Mouse (Mus musculus) MEL (cell line): ENCODE results near the gene March4. TPM values are rescaled to one million over a fixed set of nuclear protein-coding genes. Genes with fewer than 3 reads are reported as not detected.

Experiments
- DNase-seq: peaks from one replicate; pipeline ENCODE4 v3.0.0; 2011; ENCODE audit warnings: low read depth, low spot score
- H3K27ac ChIP-seq: 2 replicates; pipeline ENCODE4 v1.5.1; 2012; ENCODE audit warnings: low read depth, mild to moderate bottlenecking, control low read depth, low read length, moderate library complexity; ENCODE audit not compliant: control insufficient read depth
- H3K27me3 ChIP-seq, 2 experiments: fragments of 150-350 bp in 1 of 2; sonication (generic) in 1 of 2; 2 replicates each; pipeline ENCODE4 v1.6.1; 2012; ENCODE audit warnings: low read length in 2 of 2, mild to moderate bottlenecking in 2 of 2, improper control_type of control experiment in 1 of 2, moderate library complexity in 1 of 2; ENCODE audit not compliant: insufficient read depth in 2 of 2, control insufficient read depth in 1 of 2
- H3K36me3 ChIP-seq, 2 experiments: 2 replicates each; pipeline ENCODE4 v1.6.1; 2012 to 2014; ENCODE audit warnings: low read length in 2 of 2, improper control_type of control experiment in 1 of 2, inconsistent platforms in 1 of 2, mild to moderate bottlenecking in 1 of 2; ENCODE audit not compliant: insufficient read depth in 2 of 2, control insufficient read depth in 1 of 2
- H3K4me1 ChIP-seq, 2 experiments: fragments of 150-350 bp in 1 of 2; sonication (generic) in 1 of 2; 2 replicates each; pipeline ENCODE4 v1.6.1; 2012; ENCODE audit warnings: low read length in 2 of 2, improper control_type of control experiment in 1 of 2, mild to moderate bottlenecking in 1 of 2; ENCODE audit not compliant: insufficient read depth in 2 of 2, control insufficient read depth in 1 of 2
- H3K4me3 ChIP-seq, 2 experiments: fragments of 150-350 bp in 1 of 2; sonication (generic) in 1 of 2; 2 replicates each; pipeline ENCODE4 v1.5.1; 2012; ENCODE audit warnings: low read depth in 2 of 2, low read length in 2 of 2, mild to moderate bottlenecking in 2 of 2, moderate library complexity in 2 of 2, control low read depth in 1 of 2, improper control_type of control experiment in 1 of 2; ENCODE audit not compliant: control insufficient read depth in 1 of 2, insufficient read depth in 1 of 2
- H3K79me2 ChIP-seq: 2 replicates; pipeline ENCODE4 v1.6.1; 2012; ENCODE audit warnings: mild to moderate bottlenecking, low read length, moderate library complexity; ENCODE audit not compliant: control insufficient read depth, poor library complexity, insufficient read depth
- H3K9ac ChIP-seq: 2 replicates; pipeline ENCODE4 v1.6.1; 2012; ENCODE audit warnings: low read depth, mild to moderate bottlenecking, control low read depth, low read length, moderate library complexity; ENCODE audit not compliant: control insufficient read depth, poor library complexity, severe bottlenecking
- H3K9me3 ChIP-seq: fragments of 150-350 bp; sonication (generic); replicated peaks from 2 replicates; pipeline ENCODE4 v1.6.1; 2012; ENCODE audit warnings: mild to moderate bottlenecking, low read length, improper control_type of control experiment, moderate library complexity; ENCODE audit not compliant: insufficient read depth
- BHLHE40 ChIP-seq: IDR thresholded peaks from 2 replicates; pipeline ENCODE4 v1.6.1; 2012; ENCODE audit warnings: low read depth, mild to moderate bottlenecking, inconsistent platforms, low read length, improper control_type of control experiment, borderline replicate concordance
- CHD1 ChIP-seq: IDR thresholded peaks from 2 replicates; pipeline ENCODE4 v1.6.1; 2012; ENCODE audit warnings: low read depth, mild to moderate bottlenecking, inconsistent platforms, low read length, improper control_type of control experiment
- EP300 ChIP-seq, 2 experiments: IDR thresholded peaks; 2 replicates each; pipeline ENCODE4 v1.6.1; 2011; ENCODE audit warnings: improper control_type of control experiment in 2 of 2, low read length in 2 of 2, low read depth in 1 of 2, mild to moderate bottlenecking in 1 of 2
- ETS1 ChIP-seq: IDR thresholded peaks from 2 replicates; pipeline ENCODE4 v1.6.1; 2012; ENCODE audit warnings: low read depth, mild to moderate bottlenecking, inconsistent platforms, low read length, improper control_type of control experiment, moderate library complexity
- GABPA ChIP-seq: IDR thresholded peaks from 2 replicates; pipeline ENCODE4 v1.6.1; 2012; ENCODE audit warnings: low read depth, mild to moderate bottlenecking, inconsistent platforms, low read length, improper control_type of control experiment, moderate library complexity
- MAZ ChIP-seq: IDR thresholded peaks from 2 replicates; pipeline ENCODE4 v1.6.1; 2012; ENCODE audit warnings: low read depth, mild to moderate bottlenecking, inconsistent platforms, low read length, improper control_type of control experiment
- MXI1 ChIP-seq: IDR thresholded peaks from 2 replicates; pipeline ENCODE4 v1.6.1; 2011; ENCODE audit warnings: mild to moderate bottlenecking, low read depth, low read length, improper control_type of control experiment
- MYC ChIP-seq: IDR thresholded peaks from 2 replicates; pipeline ENCODE4 v1.6.1; 2011; ENCODE audit warnings: low read depth, mild to moderate bottlenecking, low read length, improper control_type of control experiment, moderate library complexity
- POLR2AphosphoS5 ChIP-seq: IDR thresholded peaks from 2 replicates; pipeline ENCODE4 v1.6.1; 2012; ENCODE audit warnings: low read depth, borderline replicate concordance, mild to moderate bottlenecking, inconsistent platforms, low read length, moderate library complexity, mixed read lengths
- RAD21 ChIP-seq: IDR thresholded peaks from 2 replicates; pipeline ENCODE4 v1.6.1; 2011; ENCODE audit warnings: mild to moderate bottlenecking, low read depth, low read length, improper control_type of control experiment
- TAL1 ChIP-seq: IDR thresholded peaks from 2 replicates; pipeline ENCODE4 v1.6.1; 2012; ENCODE audit warnings: mild to moderate bottlenecking, inconsistent platforms, low read length, moderate library complexity, mixed read lengths
- TBP ChIP-seq: IDR thresholded peaks from 2 replicates; pipeline ENCODE4 v1.8.0; 2011; ENCODE audit warnings: low read depth, low read length, improper control_type of control experiment
- USF1 ChIP-seq: IDR thresholded peaks from 2 replicates; pipeline ENCODE4 v1.6.1; 2014; ENCODE audit warnings: low read depth, mild to moderate bottlenecking, inconsistent platforms, low read length, improper control_type of control experiment, moderate library complexity
- ZMIZ1 ChIP-seq: IDR thresholded peaks from 2 replicates; pipeline ENCODE4 v1.6.1; 2012; ENCODE audit warnings: low read depth, mild to moderate bottlenecking, inconsistent platforms, low read length, improper control_type of control experiment, moderate library complexity
- ZNF384 ChIP-seq: IDR thresholded peaks from 2 replicates; pipeline ENCODE4 v1.6.1; 2012; ENCODE audit warnings: low read depth, mild to moderate bottlenecking, inconsistent platforms, low read length, improper control_type of control experiment
- polyA plus RNA-seq, 2 experiments: library from polyadenylated mRNA; stranded (reverse) in 1 of 2; unstranded in 1 of 2; fragments of >175 nt in 1 of 2; fragments of >200 nt in 1 of 2; gene quantifications; 2 replicates each; pipeline versions ENCODE4 v1.2.1 to v1.2.4; 2012; ENCODE audit warnings: low replicate concordance in 2 of 2, low read depth in 1 of 2; ENCODE audit not compliant: insufficient read length in 2 of 2, insufficient read depth in 1 of 2, missing spikeins in 1 of 2
- total RNA-seq: library from RNA; depleted of rRNA; stranded (reverse); fragments of 300-350 nt; gene quantifications from 2 replicates; pipeline ENCODE4 v1.2.3, GENCODE M21; 2012

March4 gene
- total and polyA plus RNA-seq, 3 experiments, result not detected

- H3K27ac ChIP-seq, result no peak overlapping the region
- no peaks in the 10 kb centered on the region for H3K36me3 ChIP-seq
- no peak overlapping the region for H3K4me3 ChIP-seq
- no peak for TF ChIP-seq RAD21
- TF ChIP-seq BHLHE40, result no peak
- no peak for TF ChIP-seq TAL1
- TF ChIP-seq ETS1, result no peak
- TF ChIP-seq ZMIZ1, result no peak
- no peak for TF ChIP-seq ZNF384
- TF ChIP-seq, all 39 proteins: peak for 0
- Histone ChIP-seq H3K27me3 (no peaks in the 10 kb centered on the region), H3K9ac (no peak overlapping the region), H3K9me3 (no peaks in the 10 kb centered on the region), H3K79me2 (no peaks in the 10 kb centered on the region), H3K4me1 (no peaks in the 10 kb centered on the region)
- DNase-seq, result no peak
These were observed 107.5 kb downstream of the March4 start for GRCm38 (mm10) chr1:72429107-72429807.

DNA sequence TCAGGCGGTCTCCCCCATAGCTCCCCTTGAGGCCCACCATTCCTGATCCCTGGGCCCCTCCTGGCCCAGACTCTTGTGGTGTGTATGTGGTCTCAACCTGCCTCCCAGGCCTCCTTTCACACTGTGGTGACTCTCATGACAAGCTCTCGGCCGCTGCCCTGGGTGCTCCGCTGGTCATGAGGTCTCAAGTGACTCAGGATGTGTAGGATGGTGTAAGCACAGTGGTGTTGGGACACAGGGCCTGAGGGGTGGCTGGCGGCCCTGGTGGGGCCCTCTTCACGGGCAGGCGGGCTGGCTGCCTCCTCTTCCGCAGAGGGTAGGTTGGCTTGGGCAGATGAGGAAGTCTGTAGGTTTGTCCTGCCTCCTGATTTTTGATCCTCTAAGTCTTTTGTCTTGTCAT lies 108.2 kb downstream of the March4 start:
- H3K9me3 ChIP-seq, result no peaks in the 10 kb centered on the region
- no peak for DNase-seq
- no peak for TF ChIP-seq ZNF384
- H3K27me3 ChIP-seq, result no peaks in the 10 kb centered on the region
- no peaks in the 10 kb centered on the region for H3K4me1 ChIP-seq
- H3K9ac ChIP-seq, result no peak overlapping the region
- H3K4me3 ChIP-seq, result no peak overlapping the region
- H3K27ac ChIP-seq, result no peak overlapping the region
- H3K79me2 ChIP-seq, result no peaks in the 10 kb centered on the region
- H3K36me3 ChIP-seq, result no peaks in the 10 kb centered on the region

DNA sequence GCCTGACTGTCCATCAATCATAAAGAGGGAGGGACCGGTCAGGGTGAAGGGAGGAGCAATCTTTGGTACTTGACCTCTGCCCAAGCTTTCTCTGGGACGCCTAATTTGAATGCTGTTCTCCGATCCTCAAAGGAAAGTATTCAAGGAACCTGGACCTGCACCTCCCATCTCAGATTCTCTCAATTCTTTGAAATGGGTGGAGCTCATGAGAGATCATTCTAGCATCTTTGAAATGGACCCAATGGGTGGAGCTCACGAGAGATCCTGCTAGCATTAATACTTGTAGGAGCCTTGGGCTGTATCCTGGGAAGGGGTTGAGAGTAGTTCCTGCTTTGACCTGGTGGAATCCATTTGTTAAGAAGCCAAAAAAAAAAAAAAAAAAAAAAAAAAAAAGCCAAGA lies 110.3 kb downstream of the March4 start:
- Histone ChIP-seq H3K4me1 (no peaks in the 10 kb centered on the region), H3K9me3 (no peaks in the 10 kb centered on the region), H3K4me3 (no peak overlapping the region), H3K9ac (no peak overlapping the region), H3K36me3 (no peaks in the 10 kb centered on the region), H3K27me3 (no peaks in the 10 kb centered on the region), H3K79me2 (no peaks in the 10 kb centered on the region), H3K27ac (no peak overlapping the region)
- no peak for DNase-seq
- TF ChIP-seq MAZ, result no peak
- no peak for TF ChIP-seq EP300 (IDR thresholded peaks at IDR 0.05; ENCODE audit: low read depth in 1 of 2, low read length in 2 of 2)
- no peak for TF ChIP-seq MYC
- no peak for TF ChIP-seq USF1
- TF ChIP-seq TBP, result no peak
- TF ChIP-seq GABPA, result no peak
- TF ChIP-seq POLR2AphosphoS5, result no peak
- no peak for TF ChIP-seq BHLHE40
- TF ChIP-seq CHD1, result no peak
- TF ChIP-seq MXI1, result no peak
- TF ChIP-seq ZMIZ1, result no peak
- no peak for TF ChIP-seq ETS1
- no peak for TF ChIP-seq ZNF384
